14 mouse cellular contexts compared by ENCODE assay signal in genomic region chr7:19926849-19927480, GRCm38 (mm10). TPM values are rescaled to one million over a fixed set of nuclear protein-coding genes. Genes with fewer than 3 reads are reported as not detected.
DNase-seq lines count a peak whose midpoint lies in the region; ATAC-seq and TF ChIP-seq lines count a peak whose summit lies in the region.
"Had no signal": no experiment of that assay in that cellular context is flagged by ENCODE, and none has a peak within 500 bp of the region (broad histone marks: within the 10 kb centered on the region; RNA-seq: fewer than 3 reads in every experiment).

No protein-coding gene starts in this region.

- H3K4me2 ChIP-seq in heart, embryonic 12.5 days = no peak overlapping the region
- no peak overlapping the region for H3K4me2 ChIP-seq in heart, embryonic 11.5 days
- H3K4me2 ChIP-seq in forebrain, postnatal 0 days (ENCODE audit: low read depth) = no peak overlapping the region

- no peak overlapping the region for H3K27ac ChIP-seq in heart, embryonic 12.5 days (ENCODE audit: poor library complexity, severe bottlenecking)
- no peak overlapping the region for H3K27ac ChIP-seq in heart, embryonic 11.5 days (ENCODE audit: low read depth, low read length)
- peak overlapping the region; percentile 72 for H3K27ac ChIP-seq in thymus, adult 2 months (ENCODE audit: control insufficient read depth, insufficient read depth, low read length)
- no peak overlapping the region for H3K27ac ChIP-seq in forebrain, postnatal 0 days (ENCODE audit: low read depth, low read length)
- H3K27ac ChIP-seq: left cerebral cortex, adult 2 months had no signal

- ATAC-seq in heart, embryonic 12.5 days (ENCODE audit: insufficient number of reproducible peaks, low FRiP score) = 0 out of 2 replicates have a peak, but pooled peaks have one; percentile 19
- ATAC-seq in heart, embryonic 11.5 days (replicated peaks; ENCODE audit: insufficient number of reproducible peaks, low FRiP score, low TSS enrichment) = no peak
- ATAC-seq in common myeloid progenitor, adult 5-6 weeks (replicated peaks; ENCODE audit: low read depth, poor library complexity, severe bottlenecking) = peak; percentile 78
- ATAC-seq in megakaryocyte progenitor cell, adult 5-6 weeks (replicated peaks; ENCODE audit: poor library complexity) = peak; percentile 59
- no peak for ATAC-seq in forebrain, postnatal 0 days
- ATAC-seq: intestine, postnatal 0 days had no signal

- peaks cover 13% of the 10 kb centered on the region for H3K4me1 ChIP-seq in heart, embryonic 12.5 days (replicated peaks)
- H3K4me1 ChIP-seq in heart, embryonic 11.5 days (ENCODE audit: control insufficient read depth, insufficient read depth, low read length) = no peaks in the 10 kb centered on the region
- H3K4me1 ChIP-seq in thymus, adult 2 months (replicated peaks; ENCODE audit: control insufficient read depth, insufficient read depth, low read length) = peaks cover 48% of the 10 kb centered on the region
- no peaks in the 10 kb centered on the region for H3K4me1 ChIP-seq in forebrain, postnatal 0 days (ENCODE audit: insufficient read depth)

- 37% methylated on average over 2 of the region's 2 CpGs for WGBS in heart, embryonic 12.5 days
- WGBS in heart, embryonic 11.5 days (ENCODE audit: insufficient replicate concordance) = 27% methylated on average over 2 of the region's 2 CpGs
- WGBS in thymus, adult 2 months = 2% methylated on average over 2 of the region's 2 CpGs
- 81% methylated on average over 2 of the region's 2 CpGs for WGBS in forebrain, postnatal 0 days

- H3K36me3 ChIP-seq in heart, embryonic 12.5 days = no peaks in the 10 kb centered on the region
- H3K36me3 ChIP-seq in heart, embryonic 11.5 days (ENCODE audit: control insufficient read depth, insufficient read depth, low read length) = no peaks in the 10 kb centered on the region
- no peaks in the 10 kb centered on the region for H3K36me3 ChIP-seq in thymus, adult 2 months (ENCODE audit: control insufficient read depth, insufficient read depth, low read length)
- H3K36me3 ChIP-seq in forebrain, postnatal 0 days (ENCODE audit: insufficient read depth) = no peaks in the 10 kb centered on the region

- H3K9ac ChIP-seq in heart, embryonic 12.5 days = no peak overlapping the region
- no peak overlapping the region for H3K9ac ChIP-seq in heart, embryonic 11.5 days (ENCODE audit: low read depth, low read length)
- H3K9ac ChIP-seq in forebrain, postnatal 0 days = no peak overlapping the region

- TF ChIP-seq POLR2A in thymus, adult 2 months (IDR thresholded peaks at IDR 0.05; ENCODE audit: control insufficient read depth, extremely low read depth, insufficient read depth, low read length, poor library complexity) = no peak

- no peaks in the 10 kb centered on the region for H3K9me3 ChIP-seq in heart, embryonic 12.5 days (replicated peaks)
- H3K9me3 ChIP-seq in heart, embryonic 11.5 days (replicated peaks; ENCODE audit: control insufficient read depth, low read length) = no peaks in the 10 kb centered on the region
- no peaks in the 10 kb centered on the region for H3K9me3 ChIP-seq in forebrain, postnatal 0 days (ENCODE audit: low read length)

- H3K27me3 ChIP-seq in heart, embryonic 12.5 days (replicated peaks) = no peaks in the 10 kb centered on the region
- H3K27me3 ChIP-seq in heart, embryonic 11.5 days (ENCODE audit: control insufficient read depth, insufficient read depth, low read length) = no peaks in the 10 kb centered on the region
- H3K27me3 ChIP-seq in thymus, adult 2 months (ENCODE audit: control insufficient read depth, insufficient read depth, low read length) = no peaks in the 10 kb centered on the region
- H3K27me3 ChIP-seq in forebrain, postnatal 0 days (ENCODE audit: insufficient read depth, low read length) = no peaks in the 10 kb centered on the region

- no peak for DNase-seq in thymus, adult 2 months
- no peak for DNase-seq in thymus, postnatal 25 days
- no peak for DNase-seq in cerebellum, postnatal 10 days
- DNase-seq in forebrain, postnatal 0 days = no peak
- DNase-seq: heart, postnatal 36 days; liver had no signal

- TF ChIP-seq CTCF in thymus, adult 2 months (IDR thresholded peaks at IDR 0.05; ENCODE audit: borderline replicate concordance, control insufficient read depth, extremely low read depth, insufficient read depth, low read length, poor library complexity) = no peak
- no peak for TF ChIP-seq CTCF in forebrain, postnatal 0 days (IDR thresholded peaks at IDR 0.05; ENCODE audit: low read depth)

- H3K4me3 ChIP-seq in heart, embryonic 12.5 days = no peak overlapping the region
- no peak overlapping the region for H3K4me3 ChIP-seq in heart, embryonic 11.5 days (ENCODE audit: low read depth, low read length)
- H3K4me3 ChIP-seq in thymus, adult 2 months (ENCODE audit: control insufficient read depth, insufficient read depth, low read length) = no peak overlapping the region
- H3K4me3 ChIP-seq in forebrain, postnatal 0 days (ENCODE audit: low read depth, low read length) = no peak overlapping the region
- H3K4me3 ChIP-seq: erythroblast, embryonic 14.5 days; left cerebral cortex, adult 2 months had no signal

RNA-seq across cellular contexts. Expression of gene Pvr, which starts 6.0 kb away (rescaled TPM):
- 15.7 and 16.0 TPM in 2 replicates for polyA plus RNA-seq in heart, embryonic 12.5 days (2016; fragmentation: Nextera tagmentation; extraction: Ambion mirVana)
- polyA plus RNA-seq in heart, embryonic 11.5 days (2014; fragmentation: Nextera tagmentation; extraction: Ambion mirVana) = 12.0 and 13.0 TPM in 2 replicates
- polyA plus RNA-seq in thymus, adult 2 months (2012; rRNA removed) = 74.9 and 82.4 TPM in 2 replicates
- total RNA-seq in common myeloid progenitor, adult 5-6 weeks (2017) = 7.7 and 9.7 TPM in 2 replicates
- total RNA-seq in megakaryocyte progenitor cell, adult 5-6 weeks (2015) = 10.2 and 13.0 TPM in 2 replicates
- 7.5 and 9.7 TPM in 2 replicates for total RNA-seq in megakaryocyte progenitor cell, adult 5-6 weeks (2017)
- 12.0 and 12.8 TPM in 2 replicates for total RNA-seq in forebrain, postnatal 0 days (2014; rRNA removed)
- polyA plus RNA-seq in forebrain, postnatal 0 days (2015; fragmentation: Nextera tagmentation; extraction: Ambion mirVana) = 4.2 and 6.1 TPM in 2 replicates

RNA-seq across cellular contexts. Expression of gene Igsf23, which starts 23.6 kb away (rescaled TPM):
- polyA plus RNA-seq in heart, embryonic 12.5 days (2016; fragmentation: Nextera tagmentation; extraction: Ambion mirVana) = 1.0 and 1.2 TPM in 2 replicates
- polyA plus RNA-seq in heart, embryonic 11.5 days (2014; fragmentation: Nextera tagmentation; extraction: Ambion mirVana) = 0.84 and 2.0 TPM in 2 replicates
- 17.3 and 22.4 TPM in 2 replicates for polyA plus RNA-seq in thymus, adult 2 months (2012; rRNA removed)
- 0.29 and 0.46 TPM in 2 replicates for total RNA-seq in common myeloid progenitor, adult 5-6 weeks (2017)
- total RNA-seq in megakaryocyte progenitor cell, adult 5-6 weeks (2015) = not detected in 2 replicates
- total RNA-seq in megakaryocyte progenitor cell, adult 5-6 weeks (2017) = not detected in 2 replicates
- not detected in 2 replicates for total RNA-seq in forebrain, postnatal 0 days (2014; rRNA removed)
- polyA plus RNA-seq in forebrain, postnatal 0 days (2015; fragmentation: Nextera tagmentation; extraction: Ambion mirVana) = not detected in 2 replicates
- total RNA-seq: left cerebral cortex, adult 2 months had no signal
- polyA plus RNA-seq: erythroblast, embryonic 14.5 days had no signal

RNA-seq across cellular contexts. Expression of gene Ceacam20, which starts 38.2 kb away (rescaled TPM):
- polyA plus RNA-seq in heart, embryonic 12.5 days (2016; fragmentation: Nextera tagmentation; extraction: Ambion mirVana) = 0.42 TPM in 1 of 2 replicates, not detected in the other
- polyA plus RNA-seq in heart, embryonic 11.5 days (2014; fragmentation: Nextera tagmentation; extraction: Ambion mirVana) = not detected in 2 replicates
- polyA plus RNA-seq in thymus, adult 2 months (2012; rRNA removed) = 0.49 and 0.57 TPM in 2 replicates
- not detected in 2 replicates for total RNA-seq in common myeloid progenitor, adult 5-6 weeks (2017)
- not detected in 2 replicates for total RNA-seq in megakaryocyte progenitor cell, adult 5-6 weeks (2015)
- total RNA-seq in megakaryocyte progenitor cell, adult 5-6 weeks (2017) = not detected in 2 replicates
- not detected in 2 replicates for total RNA-seq in forebrain, postnatal 0 days (2014; rRNA removed)
- not detected in 2 replicates for polyA plus RNA-seq in forebrain, postnatal 0 days (2015; fragmentation: Nextera tagmentation; extraction: Ambion mirVana)
- total RNA-seq: heart, postnatal 36 days; left cerebral cortex, adult 2 months had no signal
- polyA plus RNA-seq: erythroblast, embryonic 14.5 days had no signal

RNA-seq across cellular contexts. Expression of gene Ceacam19, which starts 39.2 kb away (rescaled TPM):
- polyA plus RNA-seq in heart, embryonic 12.5 days (2016; fragmentation: Nextera tagmentation; extraction: Ambion mirVana) = not detected in 2 replicates
- not detected in 2 replicates for polyA plus RNA-seq in heart, embryonic 11.5 days (2014; fragmentation: Nextera tagmentation; extraction: Ambion mirVana)
- polyA plus RNA-seq in thymus, adult 2 months (2012; rRNA removed) = 0.30 and 0.36 TPM in 2 replicates
- not detected in 2 replicates for total RNA-seq in common myeloid progenitor, adult 5-6 weeks (2017)
- total RNA-seq in megakaryocyte progenitor cell, adult 5-6 weeks (2015) = not detected in 2 replicates
- total RNA-seq in megakaryocyte progenitor cell, adult 5-6 weeks (2017) = 0.03 TPM in 1 of 2 replicates, not detected in the other
- not detected in 2 replicates for total RNA-seq in forebrain, postnatal 0 days (2014; rRNA removed)
- polyA plus RNA-seq in forebrain, postnatal 0 days (2015; fragmentation: Nextera tagmentation; extraction: Ambion mirVana) = not detected in 2 replicates
- total RNA-seq: heart, postnatal 36 days; left cerebral cortex, adult 2 months had no signal
- polyA plus RNA-seq: erythroblast, embryonic 14.5 days; intestine, postnatal 0 days; small intestine, adult 2 months had no signal

Comparison
In these comparisons a context has a peak if more than half of its experiments do, and no peak if none do; other contexts are left out.
1. ATAC-seq: peak in heart, embryonic 12.5 days (single experiment), common myeloid progenitor, adult 5-6 weeks (single experiment) and megakaryocyte progenitor cell, adult 5-6 weeks (single experiment); none in heart, embryonic 11.5 days (single experiment) and forebrain, postnatal 0 days (single experiment).